Mouse (Mus musculus) intestine, postnatal 0 days (tissue): ENCODE data around the gene Aars2. TPM values are rescaled to one million over a fixed set of nuclear protein-coding genes. Genes with fewer than 3 reads are reported as not detected.

Source experiments
- ATAC-seq: fragments of 200-750 bp; cut with Nextera tagmentation; 2 replicates; pipeline ENCODE4 v1.8.0; 2017; ENCODE audit warnings: mild to moderate bottlenecking, moderate TSS enrichment, moderate library complexity
- H3K27ac ChIP-seq: fragments of 300-500 bp; sonication (generic); 2 replicates; pipeline ENCODE4 v1.5.1; 2014; ENCODE audit warnings: mild to moderate bottlenecking, low read depth, low read length, moderate library complexity
- H3K27me3 ChIP-seq: fragments of 300-500 bp; sonication (generic); replicated peaks from 2 replicates; pipeline ENCODE4 v1.6.1; 2014; ENCODE audit warnings: low read length, mixed read lengths; ENCODE audit not compliant: control insufficient read depth, insufficient read depth
- H3K36me3 ChIP-seq: fragments of 300-500 bp; sonication (generic); 2 replicates; pipeline ENCODE4 v1.6.1; 2014; ENCODE audit warnings: mild to moderate bottlenecking, moderate library complexity; ENCODE audit not compliant: control insufficient read depth, insufficient read depth
- H3K4me1 ChIP-seq: fragments of 300-500 bp; sonication (generic); replicated peaks from 2 replicates; pipeline ENCODE4 v1.6.1; 2014; ENCODE audit warnings: antibody characterized with exemption, low read length, mixed read lengths; ENCODE audit not compliant: control insufficient read depth, insufficient read depth
- H3K4me2 ChIP-seq: fragments of 300-500 bp; sonication (generic); replicated peaks from 2 replicates; pipeline ENCODE4 v1.6.1; 2014; ENCODE audit warnings: low read depth, mild to moderate bottlenecking, moderate library complexity
- H3K4me3 ChIP-seq: fragments of 300-500 bp; sonication (generic); 2 replicates; pipeline ENCODE4 v1.5.1; 2014; ENCODE audit warnings: low read depth, low read length
- H3K9ac ChIP-seq: fragments of 300-500 bp; sonication (generic); 2 replicates; pipeline ENCODE4 v1.6.1; 2014; ENCODE audit warnings: mild to moderate bottlenecking, low read depth, low read length
- H3K9me3 ChIP-seq: fragments of 300-500 bp; sonication (generic); 2 replicates; pipeline ENCODE4 v1.6.1; 2016; ENCODE audit warnings: mixed run types; ENCODE audit not compliant: control insufficient read depth
- CTCF ChIP-seq: sonication (generic); IDR thresholded peaks from 2 replicates; pipeline ENCODE4 v1.5.1; 2016; ENCODE audit warnings: low read depth, mild to moderate bottlenecking, control low read depth, antibody characterized with exemption, moderate library complexity
- WGBS: fragments of 180-500 bp; shearing (Covaris S2); extraction: QIAGEN DNeasy Blood & Tissue Kit; methylation state at CpG from one replicate; pipeline ENCODE4 v1.1.7; 2014; 5-methylcytosine and 5-hydroxymethylcytosine counted together
- polyA plus RNA-seq: library from polyadenylated mRNA; unstranded; fragments of >200 nt; fragmentation: Nextera tagmentation; extraction: Ambion mirVana; gene quantifications from 2 replicates; pipeline ENCODE4 v1.2.1, GENCODE M21; 2015

Aars2 gene
- polyA plus RNA-seq, 1 experiment from 2014 or later, result 4.0 TPM

DNA sequence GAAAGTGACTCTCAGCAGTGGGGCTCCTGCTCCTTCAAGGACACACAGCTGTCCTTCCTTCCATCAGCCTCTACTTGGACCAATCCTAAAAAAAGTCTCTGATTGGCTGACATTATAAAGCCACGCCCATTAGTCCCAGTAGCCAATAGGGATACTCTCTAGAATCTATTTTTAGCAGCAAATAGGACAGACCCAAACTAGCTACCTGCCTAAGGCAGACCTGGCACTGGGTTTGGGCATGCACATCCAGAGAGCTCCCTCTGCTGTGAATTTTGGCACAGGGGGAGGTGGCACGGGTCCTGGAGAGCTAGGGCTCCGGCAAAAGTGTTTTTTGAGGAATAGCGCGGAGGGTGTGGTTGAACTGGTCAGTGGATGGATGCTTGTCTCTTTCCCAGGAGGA is 19.9 kb downstream of the Aars2 start:
- Histone ChIP-seq H3K27ac (no peak overlapping the region), H3K4me2 (no peak overlapping the region), H3K9me3 (no peaks in the 10 kb centered on the region), H3K9ac (no peak overlapping the region), H3K27me3 (peaks cover 28% of the 10 kb centered on the region), H3K4me1 (no peaks in the 10 kb centered on the region), H3K36me3 (no peaks in the 10 kb centered on the region), H3K4me3 (no peak overlapping the region)
- no peak for TF ChIP-seq CTCF
- 21% methylated on average over 5 of the region's 5 CpGs for WGBS
- ATAC-seq, result no peak

DNA sequence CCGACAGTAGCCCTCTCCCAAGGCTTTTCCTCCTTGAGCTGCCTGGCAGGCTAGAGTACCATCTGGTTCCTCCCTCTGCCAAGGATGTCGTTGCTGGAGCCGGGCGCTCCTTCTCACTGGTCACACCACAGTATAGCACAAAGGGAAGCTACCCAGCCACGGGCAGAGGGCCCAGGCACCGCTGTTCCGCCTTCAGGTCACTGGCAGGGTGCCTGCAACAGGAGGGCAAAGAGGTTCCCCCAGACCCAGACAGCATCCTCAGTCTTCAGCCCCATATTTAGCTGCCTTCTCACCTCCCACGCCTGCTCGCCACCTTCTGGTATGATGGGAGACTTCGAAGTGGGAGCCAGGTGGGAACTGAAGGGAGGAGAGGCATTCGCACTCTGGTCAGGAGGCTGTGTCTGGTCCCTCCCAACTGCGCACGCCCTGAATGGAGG is 23.7 kb downstream of the Aars2 start:
- H3K4me2 ChIP-seq, result no peak overlapping the region
- 38% methylated on average over 13 of the region's 13 CpGs for WGBS
- ATAC-seq, result no peak
- no peak for TF ChIP-seq CTCF
- no peaks in the 10 kb centered on the region for H3K4me1 ChIP-seq
- H3K27me3 ChIP-seq, result peaks cover 40% of the 10 kb centered on the region
- no peaks in the 10 kb centered on the region for H3K36me3 ChIP-seq
- H3K9ac ChIP-seq, result no peak overlapping the region
- H3K4me3 ChIP-seq, result no peak overlapping the region
- H3K27ac ChIP-seq, result no peak overlapping the region
- H3K9me3 ChIP-seq, result no peaks in the 10 kb centered on the region

DNA sequence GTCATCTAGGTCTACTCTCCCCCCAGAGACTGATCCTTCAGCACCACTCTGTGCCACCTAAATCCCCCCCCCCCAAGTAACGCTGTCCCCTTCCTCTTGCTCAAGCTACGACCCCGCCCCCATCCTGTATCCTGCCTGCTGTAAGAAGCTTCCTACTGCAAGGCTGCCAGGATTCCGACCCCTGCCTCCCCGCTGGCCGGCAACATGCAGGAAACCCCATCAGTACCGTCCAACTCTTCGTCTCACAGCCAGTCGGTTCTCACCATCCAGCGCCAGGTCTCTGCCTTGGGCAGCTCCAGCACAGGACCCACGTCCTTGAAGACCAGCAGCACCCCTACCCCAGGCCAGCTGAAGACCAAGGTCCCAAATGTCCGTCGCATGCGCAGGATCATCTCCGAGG is 26.3 kb downstream of the Aars2 start:
- WGBS, result 48% methylated on average over 15 of the region's 15 CpGs
- TF ChIP-seq CTCF, result no peak
- H3K27me3 ChIP-seq, result peaks cover 50% of the 10 kb centered on the region

DNA sequence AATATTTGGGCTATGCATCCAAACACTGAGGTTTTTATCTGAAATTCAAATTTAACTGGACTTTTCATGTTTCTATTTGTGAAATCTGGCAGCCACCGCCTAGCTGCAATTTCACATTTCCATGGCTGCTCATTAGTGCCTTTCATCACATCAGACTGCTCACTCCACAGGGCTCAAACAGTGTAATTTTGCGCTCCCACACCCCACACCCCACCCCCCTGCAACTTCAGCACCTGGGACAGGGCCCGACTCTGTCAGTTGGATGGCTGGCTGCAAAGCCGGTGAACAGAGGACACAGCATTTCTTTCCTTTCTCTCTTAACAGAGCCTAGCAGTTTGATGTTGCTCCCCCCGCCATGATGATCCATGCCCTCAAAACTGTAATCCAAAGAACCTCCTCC is 29.6 kb downstream of the Aars2 start:
- Histone ChIP-seq H3K36me3 (no peaks in the 10 kb centered on the region), H3K4me3 (no peak overlapping the region), H3K4me2 (no peak overlapping the region), H3K27ac (no peak overlapping the region), H3K9me3 (no peaks in the 10 kb centered on the region), H3K27me3 (peaks cover 37% of the 10 kb centered on the region), H3K9ac (no peak overlapping the region), H3K4me1 (no peaks in the 10 kb centered on the region)
- WGBS, result 14% methylated on average over 5 of the region's 5 CpGs
- no peak for ATAC-seq
- TF ChIP-seq CTCF, result no peak

More for the DNA sequence above, 26.3 kb downstream of the Aars2 start:
- H3K36me3 ChIP-seq, result no peaks in the 10 kb centered on the region
- H3K9me3 ChIP-seq, result no peaks in the 10 kb centered on the region
- no peak overlapping the region for H3K27ac ChIP-seq
- H3K4me1 ChIP-seq, result no peaks in the 10 kb centered on the region
- H3K4me2 ChIP-seq, result no peak overlapping the region
- ATAC-seq, result no peak
- H3K9ac ChIP-seq, result no peak overlapping the region
- no peak overlapping the region for H3K4me3 ChIP-seq

DNA sequence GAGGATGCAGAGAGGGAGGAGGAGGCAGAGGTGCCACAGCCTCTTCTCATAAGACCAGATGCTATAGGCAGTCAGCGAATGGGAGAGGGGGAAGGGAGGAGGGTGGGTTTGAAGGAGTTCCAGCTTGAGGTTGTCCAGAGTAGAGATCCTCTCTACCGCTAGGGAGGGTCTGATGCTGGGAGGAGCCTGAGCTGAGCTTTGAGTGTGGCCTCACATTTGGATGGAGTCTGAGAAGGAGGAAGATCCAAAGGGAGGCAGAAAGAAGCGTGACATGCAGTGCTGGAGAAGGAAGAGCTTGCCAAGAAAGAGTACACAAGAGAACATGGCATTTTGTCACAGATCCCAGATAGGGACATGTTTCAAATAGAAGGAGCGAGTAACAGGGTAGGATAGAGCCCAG is 31.8 kb downstream of the Aars2 start:
- Histone ChIP-seq H3K9me3 (no peaks in the 10 kb centered on the region), H3K4me1 (no peaks in the 10 kb centered on the region), H3K36me3 (no peaks in the 10 kb centered on the region), H3K9ac (no peak overlapping the region), H3K27me3 (peaks cover 36% of the 10 kb centered on the region), H3K27ac (no peak overlapping the region), H3K4me2 (no peak overlapping the region), H3K4me3 (no peak overlapping the region)
- TF ChIP-seq CTCF, result no peak
- no peak for ATAC-seq
- 45% methylated on average over 4 of the region's 4 CpGs for WGBS

DNA sequence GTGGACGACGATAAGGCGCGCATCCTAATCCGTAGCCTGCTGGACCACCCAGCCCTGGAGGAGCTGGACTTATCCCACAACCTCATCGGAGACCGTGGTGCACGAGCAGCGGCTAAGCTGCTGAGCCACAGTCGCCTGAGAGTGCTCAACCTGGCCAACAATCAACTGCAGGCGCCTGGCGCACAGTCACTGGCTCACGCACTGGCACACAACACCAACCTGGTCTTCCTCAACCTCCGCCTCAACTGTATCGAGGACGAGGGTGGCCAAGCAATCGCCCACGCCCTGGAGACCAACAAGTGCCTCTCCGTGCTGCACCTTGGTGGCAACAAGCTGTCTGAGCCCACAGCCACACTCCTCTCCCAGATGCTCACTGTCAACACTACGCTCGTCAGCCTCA is 33.0 kb downstream of the Aars2 start:
- no peaks in the 10 kb centered on the region for H3K4me1 ChIP-seq
- H3K9me3 ChIP-seq, result no peaks in the 10 kb centered on the region
- H3K36me3 ChIP-seq, result no peaks in the 10 kb centered on the region
- H3K27me3 ChIP-seq, result peaks cover 47% of the 10 kb centered on the region
- no peak for ATAC-seq
- H3K27ac ChIP-seq, result no peak overlapping the region
- H3K9ac ChIP-seq, result no peak overlapping the region
- no peak overlapping the region for H3K4me3 ChIP-seq
- H3K4me2 ChIP-seq, result no peak overlapping the region
- 76% methylated on average over 21 of the region's 21 CpGs for WGBS
- no peak for TF ChIP-seq CTCF

DNA sequence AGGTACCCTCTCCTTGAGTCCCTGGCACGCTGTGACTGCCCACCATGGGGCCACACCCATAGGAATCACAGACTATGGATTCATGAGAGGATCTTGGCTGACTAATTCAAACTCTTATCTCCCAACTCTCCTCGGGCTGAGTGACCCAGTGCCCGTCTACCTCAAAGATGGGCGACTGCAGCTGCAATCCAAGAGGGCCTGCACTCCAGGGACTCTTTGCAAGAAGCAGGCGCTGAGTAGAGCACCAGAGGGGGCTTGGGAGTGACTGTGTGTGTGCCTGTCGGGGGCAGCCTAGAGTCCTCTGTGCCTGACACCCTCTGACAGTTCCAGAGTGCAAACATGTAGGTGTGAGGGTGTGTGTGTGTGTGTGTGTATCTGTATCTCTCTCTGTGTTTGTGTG is 35.5 kb downstream of the Aars2 start:
- Histone ChIP-seq H3K9ac (no peak overlapping the region), H3K4me3 (no peak overlapping the region), H3K4me1 (no peaks in the 10 kb centered on the region), H3K27ac (no peak overlapping the region), H3K27me3 (peaks cover 54% of the 10 kb centered on the region), H3K9me3 (no peaks in the 10 kb centered on the region), H3K36me3 (peaks cover 3% of the 10 kb centered on the region; the same call in 1 of the 2 replicates), H3K4me2 (no peak overlapping the region)
- WGBS, result 22% methylated on average over 6 of the region's 6 CpGs
- no peak for TF ChIP-seq CTCF
- no peak for ATAC-seq
